Mouse (Mus musculus): Measurements from ENCODE around the gene Iqschfp. TPM values are rescaled to one million over a fixed set of nuclear protein-coding genes. Genes with fewer than 3 reads are reported as not detected.
A peak's percentile ranks its signal among the peaks of the same experiment; 100 is the strongest.

The Iqschfp gene
- total RNA-seq, 2 experiments from 2014 or later = 9.0 to 14.8 TPM

- intact Hi-C loops (cut with DNase I) = no loop called here
- DNase-seq (ENCODE audit: low spot score in 2 of 2) = no peak
Measured at GRCm38 (mm10) chr3:68536071-68536470, 644.0 kb downstream of the Iqschfp start.

GRCm38 (mm10) chr3:68541688-68542087, 649.7 kb downstream of the Iqschfp start:
- DNase-seq (ENCODE audit: low spot score in 2 of 2) = no peak
- intact Hi-C loops (cut with DNase I) = loop anchor here (2.0 to 10.0 kb wide), 4 partner anchors 47 to 917 kb away; no protein-coding TSS in a partner anchor

- intact Hi-C loops (cut with DNase I) = loop anchor here (2.0 to 10.0 kb wide), 4 partner anchors 48 to 918 kb away; no protein-coding TSS in a partner anchor
- peak; percentile 69 to 83 for DNase-seq (ENCODE audit: low spot score in 2 of 2)
Measured at GRCm38 (mm10) chr3:68542944-68543501, 651.0 kb downstream of the Iqschfp start.

- intact Hi-C loops (cut with DNase I) = loop anchor here (10.0 kb wide), 2 partner anchors 170 to 920 kb away; no protein-coding TSS in a partner anchor
- DNase-seq (ENCODE audit: low spot score in 2 of 2) = peak in 1 of 2 experiments; percentile 30
Measured at GRCm38 (mm10) chr3:68544811-68545210, 652.8 kb downstream of the Iqschfp start.

DNA sequence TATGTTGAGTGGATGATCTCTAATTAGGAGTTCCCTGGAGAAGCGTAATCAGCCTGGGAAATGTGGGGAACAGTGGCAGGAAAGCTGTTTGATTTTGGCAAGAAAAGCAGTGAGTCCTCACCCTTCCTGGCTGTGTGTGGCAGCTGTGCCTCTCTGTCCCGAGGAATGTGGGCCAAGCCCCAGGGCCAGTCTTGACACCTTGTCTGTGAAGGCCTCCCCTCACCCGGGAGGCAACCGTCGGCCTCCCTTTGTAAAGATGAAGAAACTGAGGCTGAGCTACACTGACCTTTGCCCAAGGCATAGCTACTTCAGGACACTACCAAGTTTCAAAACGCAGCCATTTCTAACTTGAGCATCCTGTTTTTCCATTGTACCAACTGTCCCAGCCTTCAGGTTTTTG, 653.9 kb downstream of the Iqschfp start:
- intact Hi-C loops (cut with DNase I) = loop anchor here (10.0 kb wide), 2 partner anchors 171 to 921 kb away; no protein-coding TSS in a partner anchor
- peak in 1 of 2 experiments; percentile 38 for DNase-seq (ENCODE audit: low spot score in 2 of 2)

- DNase-seq (ENCODE audit: low spot score in 2 of 2) = no peak
- intact Hi-C loops (cut with DNase I) = no loop called here
Measured at GRCm38 (mm10) chr3:68555087-68555662, 663.1 kb downstream of the Iqschfp start.

GRCm38 (mm10) chr3:68556891-68557290, 664.9 kb downstream of the Iqschfp start:
- intact Hi-C loops (cut with DNase I) = no loop called here

GRCm38 (mm10) chr3:68558744-68559143, 666.7 kb downstream of the Iqschfp start:
- intact Hi-C loops (cut with DNase I) = no loop called here
- DNase-seq (ENCODE audit: low spot score in 2 of 2) = no peak

More at GRCm38 (mm10) chr3:68556891-68557290, 664.9 kb downstream of the Iqschfp start:
- DNase-seq (ENCODE audit: low spot score in 2 of 2) = no peak

DNA sequence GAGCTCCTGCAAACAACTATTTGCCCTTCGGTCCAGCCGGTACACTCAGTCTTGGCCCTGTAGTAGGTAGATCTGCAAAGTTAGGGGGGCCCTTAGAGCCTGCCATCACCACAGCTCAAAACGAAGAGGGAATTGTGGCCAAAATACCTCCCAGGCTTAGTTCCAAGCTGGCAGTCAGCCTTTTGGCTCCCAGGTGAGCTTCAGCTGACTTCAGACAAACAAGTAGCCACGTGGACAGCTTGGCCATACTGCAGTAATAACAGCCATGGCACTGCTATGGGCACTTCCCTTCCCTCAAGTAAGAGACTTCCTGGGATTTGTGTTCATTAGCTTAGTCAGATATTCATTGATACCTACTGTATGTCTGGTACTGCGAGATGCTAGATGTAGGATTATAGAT, 668.0 kb downstream of the Iqschfp start:
- intact Hi-C loops (cut with DNase I) = no loop called here

DNA sequence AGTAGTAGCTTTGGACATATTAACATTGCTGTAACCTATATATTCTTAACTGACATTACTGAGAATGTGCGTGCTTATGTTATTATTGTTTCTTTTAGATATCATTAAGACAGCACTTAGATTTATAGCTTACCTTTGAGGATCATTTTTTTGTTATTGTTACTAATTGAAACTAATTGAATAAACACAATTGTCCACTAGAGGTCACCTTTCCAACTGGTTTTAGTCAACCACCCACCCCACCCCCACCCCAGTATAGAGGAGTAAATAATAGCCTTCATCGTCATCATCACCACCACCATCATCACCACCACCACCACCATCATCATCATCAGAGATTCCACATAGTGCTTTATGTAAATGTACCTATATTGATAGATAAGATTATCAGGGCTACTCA, 670.8 kb downstream of the Iqschfp start:
- intact Hi-C loops (cut with DNase I) = no loop called here
- no peak for DNase-seq (ENCODE audit: low spot score in 2 of 2)

More for the DNA sequence above, 668.0 kb downstream of the Iqschfp start:
- DNase-seq (ENCODE audit: low spot score in 2 of 2) = no peak

GRCm38 (mm10) chr3:68563922-68564321, 671.9 kb downstream of the Iqschfp start:
- intact Hi-C loops (cut with DNase I) = no loop called here
- DNase-seq (ENCODE audit: low spot score in 2 of 2) = no peak

- DNase-seq (ENCODE audit: low spot score in 2 of 2) = no peak
- intact Hi-C loops (cut with DNase I) = no loop called here
Measured at GRCm38 (mm10) chr3:68564978-68565674, 673.1 kb downstream of the Iqschfp start.

GRCm38 (mm10) chr3:68565675-68566055, 673.6 kb downstream of the Iqschfp start:
- DNase-seq (ENCODE audit: low spot score in 2 of 2) = no peak
- intact Hi-C loops (cut with DNase I) = no loop called here

GRCm38 (mm10) chr3:68567581-68567980, 675.5 kb downstream of the Iqschfp start:
- intact Hi-C loops (cut with DNase I) = no loop called here
- no peak for DNase-seq (ENCODE audit: low spot score in 2 of 2)

DNA sequence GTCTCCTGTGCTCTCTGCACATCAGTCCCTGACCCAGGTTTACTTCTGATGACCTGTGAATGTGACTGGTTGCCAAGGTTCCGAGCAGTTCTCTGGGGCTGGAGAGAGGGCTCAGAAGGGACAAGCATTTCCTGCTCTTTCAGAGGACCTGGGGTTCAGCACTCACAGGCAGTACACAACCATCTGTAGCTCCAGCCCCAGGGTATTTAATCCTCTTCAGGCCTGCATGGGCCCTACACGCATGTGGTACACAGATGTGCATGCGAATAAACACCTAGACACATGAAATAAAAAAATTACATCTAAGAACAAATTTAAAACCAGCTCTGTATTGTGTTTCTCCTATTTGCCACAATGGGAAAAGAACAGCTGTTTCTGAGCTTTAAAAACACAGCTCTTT, 676.1 kb downstream of the Iqschfp start:
- intact Hi-C loops (cut with DNase I) = no loop called here
- no peak for DNase-seq (ENCODE audit: low spot score in 2 of 2)

GRCm38 (mm10) chr3:68568716-68569115, 676.7 kb downstream of the Iqschfp start:
- intact Hi-C loops (cut with DNase I) = no loop called here

DNA sequence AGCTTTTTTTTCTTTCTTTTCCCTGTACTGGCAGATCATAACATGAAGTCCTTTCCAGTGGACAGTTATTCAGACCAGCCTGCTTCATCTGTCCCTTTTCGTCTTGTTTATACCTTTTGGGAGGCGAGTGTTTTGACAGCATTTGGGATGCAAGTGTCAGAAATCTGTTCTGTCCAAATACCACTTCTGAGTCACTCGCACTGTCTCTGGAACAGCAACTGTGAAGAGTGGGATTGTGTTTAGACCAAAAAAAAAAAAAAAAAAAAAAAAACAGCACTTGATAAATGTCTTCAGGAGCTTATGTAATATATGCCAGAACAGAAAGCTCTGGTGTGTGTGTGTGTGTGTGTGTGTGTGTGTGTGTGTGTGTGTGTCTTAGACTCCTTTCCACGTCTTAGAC, 678.3 kb downstream of the Iqschfp start:
- DNase-seq (ENCODE audit: low spot score in 2 of 2) = peak in 1 of 2 experiments; percentile 89
- intact Hi-C loops (cut with DNase I) = no loop called here

More at GRCm38 (mm10) chr3:68568716-68569115, 676.7 kb downstream of the Iqschfp start:
- no peak for DNase-seq (ENCODE audit: low spot score in 2 of 2)

DNA sequence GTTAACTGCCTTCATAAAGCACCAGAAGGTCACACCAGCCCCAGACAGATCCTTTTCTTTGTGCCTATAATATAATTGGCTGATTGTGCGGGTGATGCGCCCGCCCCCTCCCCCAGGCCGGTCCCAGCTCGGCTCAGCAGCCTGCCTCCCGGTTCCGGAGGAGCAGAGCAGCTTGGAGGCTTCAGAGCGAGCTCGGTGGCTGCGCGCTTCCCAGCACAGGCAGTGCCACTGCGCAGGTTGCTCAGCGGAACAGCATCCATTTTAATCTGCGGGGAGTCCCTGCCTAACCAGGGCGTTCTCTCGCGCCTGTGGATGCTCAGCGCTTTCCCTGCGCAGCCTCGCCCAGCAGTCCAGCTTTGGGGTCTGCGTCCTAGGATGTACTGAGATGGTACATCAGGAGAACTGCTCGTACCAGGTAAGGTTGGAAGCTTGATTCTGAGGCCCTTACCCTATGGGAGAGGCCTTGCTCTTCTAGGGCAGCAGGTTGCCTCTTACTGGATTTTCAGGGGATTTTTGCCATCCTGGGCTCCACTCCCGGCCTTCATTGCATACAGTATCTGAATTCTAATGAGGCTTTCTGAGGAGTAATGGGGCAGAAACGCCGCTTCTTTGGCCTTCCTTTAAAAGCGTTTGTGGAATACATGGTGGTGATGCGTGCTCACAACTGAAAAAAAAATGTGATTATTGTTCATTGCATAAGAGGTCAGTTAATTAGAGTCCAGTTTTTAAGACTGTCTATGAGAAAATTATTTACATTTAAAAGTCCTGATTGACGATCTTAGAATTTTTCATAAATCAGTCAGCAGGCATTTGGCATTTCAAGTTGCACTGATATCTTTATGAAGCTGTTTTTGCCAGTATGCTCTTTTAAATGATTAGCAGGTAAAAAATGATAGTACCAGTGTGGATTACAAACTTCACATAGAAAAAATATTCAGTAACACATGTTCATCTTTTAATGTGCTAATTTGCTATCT, 680.5 kb downstream of the Iqschfp start:
- peak; percentile 86 to 93 for DNase-seq (ENCODE audit: low spot score in 2 of 2)
- intact Hi-C loops (cut with DNase I) = no loop called here

DNA sequence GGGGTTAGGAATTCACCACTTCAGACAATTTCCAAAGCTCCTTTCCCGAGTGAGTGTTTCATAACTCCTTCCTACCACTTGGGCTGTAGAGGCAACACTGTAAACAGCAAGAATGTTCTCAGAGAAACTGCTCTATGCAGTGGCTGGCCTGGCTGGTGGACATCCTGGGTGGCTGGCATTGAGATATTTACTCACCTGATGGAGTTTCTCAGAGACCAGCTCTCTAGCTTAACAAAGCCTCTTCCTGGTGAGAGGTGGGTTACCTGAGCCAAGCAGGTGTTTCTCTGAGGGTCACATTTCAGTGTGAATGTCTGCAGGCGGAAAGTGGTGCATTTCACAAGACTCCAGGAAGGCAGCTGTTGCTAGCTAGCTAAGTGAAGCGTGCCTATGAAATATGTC, 681.2 kb downstream of the Iqschfp start:
- no peak for DNase-seq (ENCODE audit: low spot score in 2 of 2)
- intact Hi-C loops (cut with DNase I) = no loop called here

DNA sequence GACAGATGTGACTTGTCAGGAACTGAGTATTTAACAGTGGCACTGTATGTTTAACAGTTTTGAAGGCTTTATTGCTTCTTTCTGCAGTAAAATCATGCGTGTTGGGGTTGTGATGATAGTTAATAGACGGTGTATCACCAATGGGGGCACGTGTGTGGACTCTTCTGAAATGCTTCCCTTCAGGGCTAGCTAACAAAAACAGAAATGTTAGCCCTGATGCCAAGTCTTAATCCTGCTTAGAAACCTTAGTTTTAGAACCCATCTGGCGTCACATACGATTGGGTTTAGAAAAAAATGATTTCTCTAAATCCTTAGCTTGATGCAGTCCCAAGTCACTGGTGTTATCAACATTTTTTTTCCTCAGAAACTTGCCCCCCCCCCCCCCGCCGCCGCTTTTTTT, 682.1 kb downstream of the Iqschfp start:
- intact Hi-C loops (cut with DNase I) = no loop called here

More for the DNA sequence above, 682.1 kb downstream of the Iqschfp start:
- DNase-seq (ENCODE audit: low spot score in 2 of 2) = no peak
